Mouse (Mus musculus): ENCODE measurements around the gene Olfr498. TPM values are rescaled to one million over a fixed set of nuclear protein-coding genes. Genes with fewer than 3 reads are reported as not detected.

Gene Olfr498
- not detected in 2 replicates for polyA plus RNA-seq (2015; fragmentation: Nextera tagmentation; extraction: Ambion mirVana)

GRCm38 (mm10) chr7:108465026-108465425 lies at the start of gene Olfr498:
Gene Olfr498, plus strand, starts transcription at chr7:108465326.
- no peak within 1 kb of the TSS for H3K4me3 ChIP-seq (replicated peaks)
- no peaks in the 10 kb centered on the region for H3K36me3 ChIP-seq
- H3K27me3 ChIP-seq = no peaks in the 10 kb centered on the region
- H3K4me1 ChIP-seq (replicated peaks) = no peaks in the 10 kb centered on the region
- no peak within 1 kb of the TSS for H3K27ac ChIP-seq
- no peaks in the 10 kb centered on the region for H3K9me3 ChIP-seq
- ATAC-seq = no peak
- 91% methylated on average over 1 of the region's 1 CpGs for WGBS
- no peak within 1 kb of the TSS for H3K9ac ChIP-seq (replicated peaks)
- H3K4me2 ChIP-seq (replicated peaks) = no peak within 1 kb of the TSS

DNA sequence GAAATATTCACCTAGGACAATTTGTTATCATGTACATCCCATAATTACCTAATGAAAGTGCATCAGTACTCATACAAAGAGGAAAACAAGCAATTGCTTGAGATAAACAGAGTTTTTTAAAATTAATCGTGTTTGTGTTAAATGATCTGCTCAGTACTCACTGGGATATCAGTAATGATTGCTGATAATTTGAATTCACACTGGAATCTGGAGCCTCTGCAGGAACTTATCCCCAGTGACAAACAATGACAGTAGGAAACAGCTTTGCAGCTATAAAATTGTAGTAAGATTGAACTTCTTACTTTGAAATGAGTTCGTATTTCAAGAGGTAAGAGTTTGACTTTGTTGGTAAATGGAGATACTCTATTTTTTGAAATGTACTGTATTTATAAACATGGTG lies 45.0 kb upstream of the Olfr498 start, which contains the start of gene Olfr497:
Gene Olfr497, plus strand, starts transcription at position 301 of the 400 bp plus-strand sequence.
- Histone ChIP-seq H3K4me1 (replicated peaks) (no peaks in the 10 kb centered on the region), H3K4me3 (replicated peaks) (no peak within 1 kb of the TSS), H3K9me3 (no peaks in the 10 kb centered on the region), H3K9ac (replicated peaks) (no peak within 1 kb of the TSS), H3K27me3 (no peaks in the 10 kb centered on the region), H3K27ac (no peak within 1 kb of the TSS), H3K4me2 (replicated peaks) (no peak within 1 kb of the TSS), H3K36me3 (no peaks in the 10 kb centered on the region)
- 88% methylated on average over 2 of the region's 2 CpGs for WGBS
- ATAC-seq = no peak

Other genes starting within 250 kb of the Olfr498 start
- gene Olfr488, start 207.0 kb upstream of the Olfr498 start, polyA plus RNA-seq (2015; fragmentation: Nextera tagmentation; extraction: Ambion mirVana) = not detected in 2 replicates
- gene Olfr490, start 176.4 kb upstream of the Olfr498 start, polyA plus RNA-seq (2015; fragmentation: Nextera tagmentation; extraction: Ambion mirVana) = not detected in 2 replicates
- not detected in 2 replicates for gene Olfr491, start 151.9 kb upstream of the Olfr498 start, polyA plus RNA-seq (2015; fragmentation: Nextera tagmentation; extraction: Ambion mirVana)
- not detected in 2 replicates for gene Olfr492, start 141.7 kb upstream of the Olfr498 start, polyA plus RNA-seq (2015; fragmentation: Nextera tagmentation; extraction: Ambion mirVana)
- gene Olfr493, start 118.3 kb upstream of the Olfr498 start, polyA plus RNA-seq (2015; fragmentation: Nextera tagmentation; extraction: Ambion mirVana) = not detected in 2 replicates
- not detected in 2 replicates for gene Olfr494, start 100.0 kb upstream of the Olfr498 start, polyA plus RNA-seq (2015; fragmentation: Nextera tagmentation; extraction: Ambion mirVana)
- gene Olfr495, start 72.2 kb upstream of the Olfr498 start, polyA plus RNA-seq (2015; fragmentation: Nextera tagmentation; extraction: Ambion mirVana) = not detected in 2 replicates
- not detected in 2 replicates for gene Olfr497, start 44.9 kb upstream of the Olfr498 start, polyA plus RNA-seq (2015; fragmentation: Nextera tagmentation; extraction: Ambion mirVana)
- gene Olfr502, start 59.7 kb downstream of the Olfr498 start, polyA plus RNA-seq (2015; fragmentation: Nextera tagmentation; extraction: Ambion mirVana) = not detected in 2 replicates
- not detected in 2 replicates for gene Olfr503, start 79.2 kb downstream of the Olfr498 start, polyA plus RNA-seq (2015; fragmentation: Nextera tagmentation; extraction: Ambion mirVana)
- not detected in 2 replicates for gene Olfr504, start 100.5 kb downstream of the Olfr498 start, polyA plus RNA-seq (2015; fragmentation: Nextera tagmentation; extraction: Ambion mirVana)
- gene Olfr506, start 145.5 kb downstream of the Olfr498 start, polyA plus RNA-seq (2015; fragmentation: Nextera tagmentation; extraction: Ambion mirVana) = not detected in 2 replicates
- not detected in 2 replicates for gene Olfr507, start 156.5 kb downstream of the Olfr498 start, polyA plus RNA-seq (2015; fragmentation: Nextera tagmentation; extraction: Ambion mirVana)
- gene Olfr508, start 164.7 kb downstream of the Olfr498 start, polyA plus RNA-seq (2015; fragmentation: Nextera tagmentation; extraction: Ambion mirVana) = not detected in 2 replicates
- gene Olfr509, start 186.6 kb downstream of the Olfr498 start, polyA plus RNA-seq (2015; fragmentation: Nextera tagmentation; extraction: Ambion mirVana) = not detected in 2 replicates
- not detected in 2 replicates for gene Olfr510, start 201.1 kb downstream of the Olfr498 start, polyA plus RNA-seq (2015; fragmentation: Nextera tagmentation; extraction: Ambion mirVana)
- not detected in 2 replicates for gene Olfr512, start 248.0 kb downstream of the Olfr498 start, polyA plus RNA-seq (2015; fragmentation: Nextera tagmentation; extraction: Ambion mirVana)

Data from midbrain, embryonic 13.5 days (tissue).